Mouse (Mus musculus): ENCODE measurements at regions not wholly inside any gene's neighbourhood (a gene's known extent, or its start where the extent isn't known, plus 50 kb on each side); places are given as distances from the start of the nearest gene placed in this dataset.

- 59% methylated on average over 1 of the region's 1 CpGs for WGBS
- no peak overlapping the region for H3K9ac ChIP-seq (ENCODE audit: low read depth, low read length)
- DNase-seq, result no peak
- no peak overlapping the region for H3K4me3 ChIP-seq
- TF ChIP-seq CTCF (IDR thresholded peaks at IDR 0.05), result no peak
- intact Hi-C loops (cut with DNase I), result loop anchor here (10.0 kb wide), 1 partner anchor 297 kb away; no protein-coding TSS in a partner anchor
- no peak overlapping the region for H3K27ac ChIP-seq
- no peaks in the 10 kb centered on the region for H3K79me2 ChIP-seq (replicated peaks; ENCODE audit: control insufficient read depth, insufficient read depth, low read length)
- no peaks in the 10 kb centered on the region for H3K27me3 ChIP-seq (ENCODE audit: control insufficient read depth, insufficient read depth, low read length)
- H3K4me1 ChIP-seq (ENCODE audit: control insufficient read depth, insufficient read depth, low read length), result peaks cover 8% of the 10 kb centered on the region
- no peaks in the 10 kb centered on the region for H3K36me3 ChIP-seq (ENCODE audit: control insufficient read depth, insufficient read depth, low read length)
Measured at GRCm38 (mm10) chr12:78082163-78082562, 111.9 kb upstream of the Gm6657 start.

- no peak overlapping the region for H3K9ac ChIP-seq (ENCODE audit: low read depth, low read length)
- no peaks in the 10 kb centered on the region for H3K4me1 ChIP-seq (ENCODE audit: control insufficient read depth, insufficient read depth, low read length)
- no peak for TF ChIP-seq POLR2A (IDR thresholded peaks at IDR 0.05; ENCODE audit: insufficient read depth, low read depth, low read length)
- no peak for TF ChIP-seq EP300 (IDR thresholded peaks at IDR 0.05; ENCODE audit: insufficient read depth, low read depth, low read length)
- no peak for TF ChIP-seq CTCF (IDR thresholded peaks at IDR 0.05)
- H3K36me3 ChIP-seq (ENCODE audit: control insufficient read depth, insufficient read depth, low read length), result no peaks in the 10 kb centered on the region
- H3K27me3 ChIP-seq (ENCODE audit: control insufficient read depth, insufficient read depth, low read length), result no peaks in the 10 kb centered on the region
- intact Hi-C loops (cut with DNase I), result loop anchor here (10.0 kb wide), 1 partner anchor 301 kb away; no protein-coding TSS in a partner anchor
- H3K27ac ChIP-seq, result no peak overlapping the region
- 79% methylated on average over 5 of the region's 5 CpGs for WGBS
- DNase-seq, result no peak
- no peak overlapping the region for H3K4me3 ChIP-seq
- no peaks in the 10 kb centered on the region for H3K79me2 ChIP-seq (replicated peaks; ENCODE audit: control insufficient read depth, insufficient read depth, low read length)
Measured at GRCm38 (mm10) chr12:78086016-78086415, 108.0 kb upstream of the Gm6657 start.

- Histone ChIP-seq H3K4me3 (no peak overlapping the region), H3K27me3 (ENCODE audit: control insufficient read depth, insufficient read depth, low read length) (no peaks in the 10 kb centered on the region), H3K27ac (no peak overlapping the region), H3K79me2 (replicated peaks; ENCODE audit: control insufficient read depth, insufficient read depth, low read length) (no peaks in the 10 kb centered on the region), H3K36me3 (ENCODE audit: control insufficient read depth, insufficient read depth, low read length) (no peaks in the 10 kb centered on the region), H3K9ac (ENCODE audit: low read depth, low read length) (no peak overlapping the region), H3K4me1 (ENCODE audit: control insufficient read depth, insufficient read depth, low read length) (no peaks in the 10 kb centered on the region)
- TF ChIP-seq CTCF (IDR thresholded peaks at IDR 0.05) (no peak), POLR2A (IDR thresholded peaks at IDR 0.05; ENCODE audit: insufficient read depth, low read depth, low read length) (no peak), EP300 (IDR thresholded peaks at IDR 0.05; ENCODE audit: insufficient read depth, low read depth, low read length) (no peak)
- 37% methylated on average over 1 of the region's 1 CpGs for WGBS
- intact Hi-C loops (cut with DNase I), result loop anchor here (2.0 to 10.0 kb wide), 2 partner anchors 31 to 303 kb away; no protein-coding TSS in a partner anchor
- no peak for DNase-seq
Measured at GRCm38 (mm10) chr12:78087921-78088320, 106.1 kb upstream of the Gm6657 start.

GRCm38 (mm10) chr12:78094471-78094870, 99.6 kb upstream of the Gm6657 start:
- no peaks in the 10 kb centered on the region for H3K27me3 ChIP-seq (ENCODE audit: control insufficient read depth, insufficient read depth, low read length)
- no peak overlapping the region for H3K27ac ChIP-seq
- no peaks in the 10 kb centered on the region for H3K4me1 ChIP-seq (ENCODE audit: control insufficient read depth, insufficient read depth, low read length)
- no peaks in the 10 kb centered on the region for H3K79me2 ChIP-seq (replicated peaks; ENCODE audit: control insufficient read depth, insufficient read depth, low read length)
- no peak for DNase-seq
- H3K36me3 ChIP-seq (ENCODE audit: control insufficient read depth, insufficient read depth, low read length), result no peaks in the 10 kb centered on the region
- TF ChIP-seq CTCF (IDR thresholded peaks at IDR 0.05) (no peak), POLR2A (IDR thresholded peaks at IDR 0.05; ENCODE audit: insufficient read depth, low read depth, low read length) (no peak), EP300 (IDR thresholded peaks at IDR 0.05; ENCODE audit: insufficient read depth, low read depth, low read length) (no peak)
- no peak overlapping the region for H3K9ac ChIP-seq (ENCODE audit: low read depth, low read length)
- WGBS, result 79% methylated on average over 4 of the region's 4 CpGs
- intact Hi-C loops (cut with DNase I), result no loop called here
- H3K4me3 ChIP-seq, result no peak overlapping the region

GRCm38 (mm10) chr12:78095352-78095751, 98.7 kb upstream of the Gm6657 start:
- Histone ChIP-seq H3K4me1 (ENCODE audit: control insufficient read depth, insufficient read depth, low read length) (no peaks in the 10 kb centered on the region), H3K36me3 (ENCODE audit: control insufficient read depth, insufficient read depth, low read length) (no peaks in the 10 kb centered on the region), H3K9ac (ENCODE audit: low read depth, low read length) (no peak overlapping the region), H3K27me3 (ENCODE audit: control insufficient read depth, insufficient read depth, low read length) (no peaks in the 10 kb centered on the region), H3K79me2 (replicated peaks; ENCODE audit: control insufficient read depth, insufficient read depth, low read length) (no peaks in the 10 kb centered on the region), H3K27ac (no peak overlapping the region), H3K4me3 (no peak overlapping the region)
- no peak for DNase-seq
- WGBS, result 68% methylated on average over 2 of the region's 2 CpGs
- intact Hi-C loops (cut with DNase I), result no loop called here
- TF ChIP-seq CTCF (IDR thresholded peaks at IDR 0.05) (no peak), POLR2A (IDR thresholded peaks at IDR 0.05; ENCODE audit: insufficient read depth, low read depth, low read length) (no peak), EP300 (IDR thresholded peaks at IDR 0.05; ENCODE audit: insufficient read depth, low read depth, low read length) (no peak)

- WGBS, result 79% methylated on average over 2 of the region's 2 CpGs
- H3K9ac ChIP-seq (ENCODE audit: low read depth, low read length), result no peak overlapping the region
- H3K27ac ChIP-seq, result no peak overlapping the region
- TF ChIP-seq POLR2A (IDR thresholded peaks at IDR 0.05; ENCODE audit: insufficient read depth, low read depth, low read length) (no peak), CTCF (IDR thresholded peaks at IDR 0.05) (no peak), EP300 (IDR thresholded peaks at IDR 0.05; ENCODE audit: insufficient read depth, low read depth, low read length) (no peak)
- H3K4me1 ChIP-seq (ENCODE audit: control insufficient read depth, insufficient read depth, low read length), result no peaks in the 10 kb centered on the region
- no peaks in the 10 kb centered on the region for H3K36me3 ChIP-seq (ENCODE audit: control insufficient read depth, insufficient read depth, low read length)
- no peak for DNase-seq
- no peaks in the 10 kb centered on the region for H3K79me2 ChIP-seq (replicated peaks; ENCODE audit: control insufficient read depth, insufficient read depth, low read length)
- H3K4me3 ChIP-seq, result no peak overlapping the region
- intact Hi-C loops (cut with DNase I), result no loop called here
- H3K27me3 ChIP-seq (ENCODE audit: control insufficient read depth, insufficient read depth, low read length), result no peaks in the 10 kb centered on the region
Measured at GRCm38 (mm10) chr12:78095916-78096315, 98.1 kb upstream of the Gm6657 start.

All from heart, adult 2 months (tissue).